Mouse (Mus musculus): Measurements from ENCODE around the gene Pdlim5. TPM values are rescaled to one million over a fixed set of nuclear protein-coding genes. Genes with fewer than 3 reads are reported as not detected.
"Not testable (repeated sequence)": the region's sequence is repeated elsewhere in the genome, so short reads cannot be mapped to it uniquely, and the experiment has no call there.

The Pdlim5 gene
- polyA plus RNA-seq, 1 experiment from 2014 or later, result 51.4 TPM

- H3K4me3 ChIP-seq (ENCODE audit: low read length), result no peak overlapping the region
- no peak overlapping the region for H3K27ac ChIP-seq (ENCODE audit: low read depth, low read length)
- no peaks in the 10 kb centered on the region; the same call in 1 of the 2 replicates for H3K4me1 ChIP-seq (ENCODE audit: control insufficient read depth, insufficient read depth, low read length)
- H3K9me3 ChIP-seq (ENCODE audit: control insufficient read depth, low read length), result no peaks in the 10 kb centered on the region
- no peaks in the 10 kb centered on the region for H3K36me3 ChIP-seq (ENCODE audit: control insufficient read depth, insufficient read depth, low read length)
- WGBS, result 60% methylated on average over 2 of the region's 2 CpGs
- ATAC-seq (ENCODE audit: low FRiP score, low TSS enrichment), result no peak
- H3K4me2 ChIP-seq (replicated peaks; ENCODE audit: low read depth, low read length), result no peak overlapping the region
- H3K27me3 ChIP-seq (ENCODE audit: control insufficient read depth, insufficient read depth, low read length), result no peaks in the 10 kb centered on the region
- no peak overlapping the region for H3K9ac ChIP-seq (ENCODE audit: low read depth, low read length)
These were observed 182.7 kb downstream of the Pdlim5 start for GRCm38 (mm10) chr3:142212821-142213220.

GRCm38 (mm10) chr3:142212186-142212585, 183.3 kb downstream of the Pdlim5 start:
- Histone ChIP-seq H3K9ac (ENCODE audit: low read depth, low read length) (no peak overlapping the region), H3K9me3 (ENCODE audit: control insufficient read depth, low read length) (no peaks in the 10 kb centered on the region), H3K4me2 (replicated peaks; ENCODE audit: low read depth, low read length) (no peak overlapping the region), H3K4me1 (ENCODE audit: control insufficient read depth, insufficient read depth, low read length) (no peaks in the 10 kb centered on the region; the same call in 1 of the 2 replicates), H3K27me3 (ENCODE audit: control insufficient read depth, insufficient read depth, low read length) (no peaks in the 10 kb centered on the region), H3K4me3 (ENCODE audit: low read length) (no peak overlapping the region), H3K27ac (ENCODE audit: low read depth, low read length) (no peak overlapping the region), H3K36me3 (ENCODE audit: control insufficient read depth, insufficient read depth, low read length) (no peaks in the 10 kb centered on the region)
- 51% methylated on average over 3 of the region's 3 CpGs for WGBS
- no peak for ATAC-seq (ENCODE audit: low FRiP score, low TSS enrichment)

DNA sequence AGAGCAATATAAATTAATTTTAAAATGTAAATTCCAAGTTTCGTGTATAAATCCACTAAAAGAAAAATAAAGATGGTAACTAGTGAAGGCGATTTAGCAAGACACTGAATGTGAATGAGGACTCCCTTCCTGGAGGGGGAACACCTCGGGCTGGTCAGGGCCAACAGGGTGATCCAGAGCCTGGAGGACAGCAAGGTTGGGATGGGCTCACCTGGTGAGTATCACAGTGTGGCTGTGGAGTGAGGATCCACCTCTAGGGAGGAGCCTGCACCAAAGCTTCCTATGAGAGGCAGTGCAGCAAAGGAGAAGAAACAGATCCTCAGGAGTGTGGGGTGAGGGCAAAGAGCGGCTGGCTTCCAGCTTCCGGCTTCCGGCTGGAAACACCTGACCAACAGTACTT, 185.5 kb downstream of the Pdlim5 start:
- ATAC-seq (ENCODE audit: low FRiP score, low TSS enrichment), result no peak
- Histone ChIP-seq H3K4me3 (ENCODE audit: low read length) (no peak overlapping the region), H3K27ac (ENCODE audit: low read depth, low read length) (no peak overlapping the region), H3K36me3 (ENCODE audit: control insufficient read depth, insufficient read depth, low read length) (no peaks in the 10 kb centered on the region), H3K9ac (ENCODE audit: low read depth, low read length) (no peak overlapping the region), H3K4me1 (ENCODE audit: control insufficient read depth, insufficient read depth, low read length) (no peaks in the 10 kb centered on the region; the same call in 1 of the 2 replicates), H3K9me3 (ENCODE audit: control insufficient read depth, low read length) (no peaks in the 10 kb centered on the region), H3K27me3 (ENCODE audit: control insufficient read depth, insufficient read depth, low read length) (no peaks in the 10 kb centered on the region), H3K4me2 (replicated peaks; ENCODE audit: low read depth, low read length) (no peak overlapping the region)
- WGBS, result 62% methylated on average over 6 of the region's 6 CpGs

DNA sequence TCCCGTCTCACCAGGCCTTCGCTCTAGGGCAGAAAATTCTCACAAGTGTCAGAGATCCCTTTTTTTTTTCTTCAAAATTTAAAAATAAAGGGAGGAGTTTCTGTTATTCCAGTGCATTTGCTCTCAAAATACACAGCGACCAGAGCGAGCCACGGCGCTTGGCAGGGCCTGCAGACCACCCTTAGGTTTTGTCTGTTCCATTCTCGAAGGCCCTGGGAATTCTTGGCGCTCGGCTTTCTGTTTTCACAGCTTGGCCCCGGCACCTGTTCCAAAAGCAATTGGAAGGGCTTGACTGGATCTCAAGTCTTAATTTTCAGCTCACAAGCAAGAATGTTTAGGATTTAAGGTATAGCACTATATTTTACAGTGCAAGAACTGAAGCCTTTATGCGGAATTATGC, 186.4 kb downstream of the Pdlim5 start:
- Histone ChIP-seq H3K36me3 (ENCODE audit: control insufficient read depth, insufficient read depth, low read length) (no peaks in the 10 kb centered on the region), H3K27ac (ENCODE audit: low read depth, low read length) (no peak overlapping the region), H3K4me1 (ENCODE audit: control insufficient read depth, insufficient read depth, low read length) (no peaks in the 10 kb centered on the region; the same call in 1 of the 2 replicates), H3K9me3 (ENCODE audit: control insufficient read depth, low read length) (no peaks in the 10 kb centered on the region), H3K9ac (ENCODE audit: low read depth, low read length) (no peak overlapping the region), H3K27me3 (ENCODE audit: control insufficient read depth, insufficient read depth, low read length) (no peaks in the 10 kb centered on the region), H3K4me2 (replicated peaks; ENCODE audit: low read depth, low read length) (no peak overlapping the region), H3K4me3 (ENCODE audit: low read length) (no peak overlapping the region)
- ATAC-seq (ENCODE audit: low FRiP score, low TSS enrichment), result no peak
- WGBS, result 80% methylated on average over 11 of the region's 11 CpGs

GRCm38 (mm10) chr3:142207488-142207887, 188.0 kb downstream of the Pdlim5 start:
- ATAC-seq (ENCODE audit: low FRiP score, low TSS enrichment), result no peak
- Histone ChIP-seq H3K27ac (ENCODE audit: low read depth, low read length) (no peak overlapping the region), H3K27me3 (ENCODE audit: control insufficient read depth, insufficient read depth, low read length) (no peaks in the 10 kb centered on the region), H3K4me2 (replicated peaks; ENCODE audit: low read depth, low read length) (no peak overlapping the region), H3K36me3 (ENCODE audit: control insufficient read depth, insufficient read depth, low read length) (no peaks in the 10 kb centered on the region), H3K4me1 (ENCODE audit: control insufficient read depth, insufficient read depth, low read length) (no peaks in the 10 kb centered on the region; the same call in 1 of the 2 replicates), H3K4me3 (ENCODE audit: low read length) (no peak overlapping the region), H3K9me3 (ENCODE audit: control insufficient read depth, low read length) (0 out of 2 replicates have a peak, but pooled peaks cover 4% of the 10 kb centered on the region), H3K9ac (ENCODE audit: low read depth, low read length) (no peak overlapping the region)
- 93% methylated on average over 6 of the region's 6 CpGs for WGBS

- 33% methylated on average over 3 of the region's 3 CpGs for WGBS
- H3K4me3 ChIP-seq (ENCODE audit: low read length), result no peak overlapping the region
- H3K9ac ChIP-seq (ENCODE audit: low read depth, low read length), result no peak overlapping the region
These were observed 189.2 kb downstream of the Pdlim5 start for GRCm38 (mm10) chr3:142206316-142206715.

GRCm38 (mm10) chr3:142196142-142196541, 199.4 kb downstream of the Pdlim5 start:
- 88% methylated on average over 8 of the region's 8 CpGs for WGBS
- Histone ChIP-seq H3K4me1 (ENCODE audit: control insufficient read depth, insufficient read depth, low read length) (no peaks in the 10 kb centered on the region), H3K9ac (ENCODE audit: low read depth, low read length) (no peak overlapping the region), H3K4me3 (ENCODE audit: low read length) (no peak overlapping the region), H3K27ac (ENCODE audit: low read depth, low read length) (no peak overlapping the region), H3K36me3 (ENCODE audit: control insufficient read depth, insufficient read depth, low read length) (no peaks in the 10 kb centered on the region), H3K27me3 (ENCODE audit: control insufficient read depth, insufficient read depth, low read length) (no peaks in the 10 kb centered on the region), H3K4me2 (replicated peaks; ENCODE audit: low read depth, low read length) (no peak overlapping the region), H3K9me3 (ENCODE audit: control insufficient read depth, low read length) (0 out of 2 replicates have a peak, but pooled peaks cover 2% of the 10 kb centered on the region)
- ATAC-seq (ENCODE audit: low FRiP score, low TSS enrichment), result no peak

More at GRCm38 (mm10) chr3:142206316-142206715, 189.2 kb downstream of the Pdlim5 start:
- Histone ChIP-seq H3K27me3 (ENCODE audit: control insufficient read depth, insufficient read depth, low read length) (no peaks in the 10 kb centered on the region), H3K9me3 (ENCODE audit: control insufficient read depth, low read length) (0 out of 2 replicates have a peak, but pooled peaks cover 4% of the 10 kb centered on the region), H3K4me2 (replicated peaks; ENCODE audit: low read depth, low read length) (no peak overlapping the region), H3K36me3 (ENCODE audit: control insufficient read depth, insufficient read depth, low read length) (no peaks in the 10 kb centered on the region), H3K4me1 (ENCODE audit: control insufficient read depth, insufficient read depth, low read length) (no peaks in the 10 kb centered on the region; the same call in 1 of the 2 replicates), H3K27ac (ENCODE audit: low read depth, low read length) (no peak overlapping the region)
- ATAC-seq (ENCODE audit: low FRiP score, low TSS enrichment), result no peak

GRCm38 (mm10) chr3:142191627-142192026, 203.9 kb downstream of the Pdlim5 start:
- H3K9me3 ChIP-seq (ENCODE audit: control insufficient read depth, low read length); ATAC-seq (ENCODE audit: low FRiP score, low TSS enrichment); H3K27ac ChIP-seq (ENCODE audit: low read depth, low read length); H3K4me1 ChIP-seq (ENCODE audit: control insufficient read depth, insufficient read depth, low read length); H3K4me2 ChIP-seq (replicated peaks; ENCODE audit: low read depth, low read length); H3K27me3 ChIP-seq (ENCODE audit: control insufficient read depth, insufficient read depth, low read length); H3K4me3 ChIP-seq (ENCODE audit: low read length); H3K9ac ChIP-seq (ENCODE audit: low read depth, low read length); H3K36me3 ChIP-seq (ENCODE audit: control insufficient read depth, insufficient read depth, low read length): not testable (repeated sequence)

All from kidney, embryonic 14.5 days (tissue).